Mouse (Mus musculus) ES-E14 (cell line): Measurements from ENCODE around the gene Anapc11.

Experiments used
- CHD2 ChIP-seq: IDR thresholded peaks from 2 replicates; pipeline ENCODE4 v1.6.1; 2014; ENCODE audit warnings: mild to moderate bottlenecking, low read depth, low read length, inconsistent platforms
- ZC3H11A ChIP-seq: IDR thresholded peaks from 2 replicates; pipeline ENCODE4 v1.6.1; 2012; ENCODE audit warnings: low read depth, mild to moderate bottlenecking, inconsistent platforms, low read length, borderline replicate concordance
- ZNF384 ChIP-seq: IDR thresholded peaks from 2 replicates; pipeline ENCODE4 v1.6.1; 2012; ENCODE audit warnings: low read depth, low read length, inconsistent platforms

DNA sequence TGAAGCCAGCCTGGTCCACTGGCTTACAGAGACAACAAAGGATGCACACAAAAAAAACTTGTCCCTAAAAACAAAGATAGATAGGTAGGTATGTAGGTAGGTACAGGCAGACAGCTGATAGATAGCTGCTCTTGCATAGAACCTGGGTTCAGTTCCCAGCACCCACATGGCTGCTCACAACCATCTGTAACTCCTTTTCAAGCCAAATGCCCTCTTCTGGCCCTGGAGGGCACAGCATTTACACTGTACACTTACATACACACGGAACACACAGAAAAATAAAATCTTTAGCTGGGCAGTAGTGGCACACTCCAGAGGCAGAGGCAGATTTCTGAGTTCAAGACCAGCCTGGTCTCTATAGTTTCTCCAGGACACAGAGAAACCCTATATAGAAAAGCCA is 14.3 kb upstream of the Anapc11 start:
- no peak for TF ChIP-seq ZC3H11A
- no peak for TF ChIP-seq CHD2
- TF ChIP-seq ZNF384, result no peak
